Mouse (Mus musculus) forebrain, postnatal 0 days (tissue): ENCODE measurements around the gene Nos1ap. TPM values are rescaled to one million over a fixed set of nuclear protein-coding genes. Genes with fewer than 3 reads are reported as not detected.

Source experiments
- ATAC-seq: fragments of 200-750 bp; cut with Nextera tagmentation; 2 replicates; pipeline ENCODE4 v1.8.0; 2017; ENCODE audit warnings: mild to moderate bottlenecking, moderate library complexity
- DNase-seq: peaks from one replicate; pipeline ENCODE4 v3.0.0-alpha.2; 2015
- H3K27ac ChIP-seq: fragments of 300-500 bp; sonication (generic); 2 replicates; pipeline ENCODE4 v1.5.1; 2014; ENCODE audit warnings: low read depth, mild to moderate bottlenecking, antibody characterized with exemption, low read length, moderate library complexity, mixed read lengths
- H3K27me3 ChIP-seq: fragments of 300-500 bp; sonication (generic); 2 replicates; pipeline ENCODE4 v1.6.1; 2014; ENCODE audit warnings: mild to moderate bottlenecking, low read length, mixed read lengths; ENCODE audit not compliant: insufficient read depth
- H3K36me3 ChIP-seq: fragments of 300-500 bp; sonication (generic); 2 replicates; pipeline ENCODE4 v1.6.1; 2014; ENCODE audit warnings: mild to moderate bottlenecking, moderate library complexity; ENCODE audit not compliant: insufficient read depth
- H3K4me1 ChIP-seq: fragments of 300-500 bp; sonication (generic); 2 replicates; pipeline ENCODE4 v1.6.1; 2014; ENCODE audit warnings: antibody characterized with exemption; ENCODE audit not compliant: insufficient read depth
- H3K4me2 ChIP-seq: fragments of 300-500 bp; sonication (generic); 2 replicates; pipeline ENCODE4 v1.6.1; 2014; ENCODE audit warnings: low read depth, mild to moderate bottlenecking, moderate library complexity
- H3K4me3 ChIP-seq: fragments of 300-500 bp; sonication (generic); 2 replicates; pipeline ENCODE4 v1.5.1; 2014; ENCODE audit warnings: low read depth, low read length, mixed read lengths
- H3K9ac ChIP-seq: fragments of 300-500 bp; sonication (generic); 2 replicates; pipeline ENCODE4 v1.6.1; 2014; ENCODE audit warnings: mild to moderate bottlenecking
- H3K9me3 ChIP-seq: fragments of 300-500 bp; sonication (generic); 2 replicates; pipeline ENCODE4 v1.6.1; 2016; ENCODE audit warnings: low read length
- CTCF ChIP-seq: sonication (generic); IDR thresholded peaks from 2 replicates; pipeline ENCODE4 v1.5.1; 2016; ENCODE audit warnings: antibody characterized with exemption, control low read depth, low read depth
- WGBS: fragments of 180-500 bp; shearing (Covaris S2); extraction: QIAGEN DNeasy Blood & Tissue Kit; methylation state at CpG from one replicate; pipeline ENCODE4 v1.1.7; 2014; 5-methylcytosine and 5-hydroxymethylcytosine counted together
- polyA plus RNA-seq: library from polyadenylated mRNA; unstranded; fragments of >200 nt; fragmentation: Nextera tagmentation; extraction: Ambion mirVana; gene quantifications from 2 replicates; pipeline ENCODE4 v1.2.1, GENCODE M21; 2015
- total RNA-seq: library from RNA; depleted of rRNA; stranded (reverse); fragments of >200 nt; gene quantifications from 2 replicates; pipeline ENCODE4 v1.2.3, GENCODE M21; 2014; rRNA removed

Gene Nos1ap
- total and polyA plus RNA-seq, 2 experiments from 2014 or later: 12.4 to 14.8 TPM

- H3K4me3 ChIP-seq: peak overlapping the region; percentile 60
- DNase-seq (no peak), ATAC-seq (no peak; the same call in 1 of the 2 replicates)
- peak overlapping the region; percentile 74 for H3K9ac ChIP-seq
- 32% methylated on average over 29 of the region's 30 CpGs for WGBS
- H3K36me3 ChIP-seq: no peaks in the 10 kb centered on the region
- no peak overlapping the region for H3K27ac ChIP-seq
- no peaks in the 10 kb centered on the region for H3K27me3 ChIP-seq
- H3K4me1 ChIP-seq: no peaks in the 10 kb centered on the region
- no peak for TF ChIP-seq CTCF
- H3K4me2 ChIP-seq: peak overlapping the region; percentile 86
- no peaks in the 10 kb centered on the region for H3K9me3 ChIP-seq
Observed at GRCm38 (mm10) chr1:170254893-170255559, 334.6 kb downstream of the Nos1ap start.

Other genes with a start within 250 kb of the Nos1ap start
- gene Olfml2b, start 54.7 kb upstream of the Nos1ap start, total RNA-seq: 11.6 and 13.1 TPM in 2 replicates
- 6.5 and 7.9 TPM in 2 replicates for gene Olfml2b, start 54.7 kb upstream of the Nos1ap start, polyA plus RNA-seq